Mouse (Mus musculus): ENCODE measurements around the gene Zscan26.

DNA sequence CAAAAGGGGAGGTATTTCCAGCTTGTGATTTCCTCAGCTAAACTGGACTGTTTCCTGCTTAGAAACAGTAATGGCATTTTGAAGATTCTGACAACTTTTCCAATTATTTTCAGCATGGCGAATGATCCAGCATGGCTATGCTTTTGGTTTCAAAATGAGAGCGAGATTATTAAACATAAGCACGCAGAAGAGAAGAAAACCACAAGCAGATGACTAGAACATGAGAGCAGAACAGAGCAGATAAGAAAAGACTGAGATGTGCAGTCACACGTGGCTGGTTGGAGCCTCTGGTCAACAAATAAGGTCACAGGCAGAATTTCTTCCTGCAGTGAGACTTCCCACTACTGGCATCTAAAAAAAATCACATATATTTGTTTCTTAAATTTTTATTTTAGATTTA, 38.3 kb downstream of the Zscan26 start:
- TF ChIP-seq CTCF (IDR thresholded peaks at IDR 0.05) (no peak), EP300 (IDR thresholded peaks at IDR 0.05; ENCODE audit: insufficient read depth, low read depth, low read length) (no peak)
